In genomic region chr9:58928103-58928502, GRCm38 (mm10) we compare ENCODE assay signal across 9 mouse cellular contexts.
DNase-seq lines count a peak whose midpoint lies in the region; ATAC-seq and TF ChIP-seq lines count a peak whose summit lies in the region.
"Had no signal": no experiment of that assay in that cellular context is flagged by ENCODE, and none has a peak within 500 bp of the region (broad histone marks: within the 10 kb centered on the region; RNA-seq: fewer than 3 reads in every experiment).

No protein-coding gene starts in this region.

- intact Hi-C loops in left cerebral cortex, adult 2 months (cut with DNase I), result no loop called here
- intact Hi-C loops in left cerebral cortex, postnatal 36 days (cut with DNase I), result no loop called here

- DNase-seq in adrenal gland, adult 2 months, result peak; percentile 6
- DNase-seq in adrenal gland, postnatal 4 days (ENCODE audit: low spot score in 2 of 2), result no peak
- peak in 1 of 2 experiments; percentile 19 for DNase-seq in left cerebral cortex, adult 2 months (ENCODE audit: extremely low spot score in 1 of 2, low spot score in 2 of 2)
- no peak for DNase-seq in left cerebral cortex, postnatal 36 days (ENCODE audit: low spot score in 2 of 2)
- peak; percentile 86 for DNase-seq in brain, embryonic 14.5 days (ENCODE audit: low read depth)
- peak; percentile 8 for DNase-seq in hindlimb bud, embryonic 11.5 days (ENCODE audit: extremely low spot score, low read depth, low spot score)
- DNase-seq in urinary bladder, postnatal 10 days (ENCODE audit: low spot score), result no peak

- TF ChIP-seq CTCF in left cerebral cortex, adult 2 months (IDR thresholded peaks at IDR 0.05), result peak; percentile 84
- peak; percentile 64 for TF ChIP-seq CTCF in brain, embryonic 14.5 days (IDR thresholded peaks at IDR 0.05; ENCODE audit: borderline replicate concordance, extremely low read depth, insufficient read depth, insufficient read length)

- 0 out of 2 replicates have a peak, but pooled peaks have one; percentile 50 for ATAC-seq in megakaryocyte progenitor cell, adult 5-6 weeks (replicated peaks; ENCODE audit: poor library complexity)

- H3K4me3 ChIP-seq in left cerebral cortex, adult 2 months, result no peak overlapping the region
- H3K4me3 ChIP-seq: stomach, embryonic 15.5 days had no signal

- H3K27ac ChIP-seq in left cerebral cortex, adult 2 months, result no peak overlapping the region
- H3K27ac ChIP-seq: stomach, embryonic 15.5 days had no signal

- no peak for TF ChIP-seq POLR2A in brain, embryonic 14.5 days (IDR thresholded peaks at IDR 0.05; ENCODE audit: borderline replicate concordance, extremely low read depth, insufficient read depth, insufficient read length, poor library complexity, severe bottlenecking)

Comparison
In these comparisons a context has a peak if more than half of its experiments do, and no peak if none do; other contexts are left out.
1. DNase-seq: peak in adrenal gland, adult 2 months (single experiment), brain, embryonic 14.5 days (single experiment) and hindlimb bud, embryonic 11.5 days (single experiment); none in adrenal gland, postnatal 4 days (0 of 2), left cerebral cortex, postnatal 36 days (0 of 2) and urinary bladder, postnatal 10 days (single experiment).